Comparison of ENCODE assay signal across 15 mouse cellular contexts in genomic region chr19:47812091-47812490, GRCm38 (mm10). TPM values are rescaled to one million over a fixed set of nuclear protein-coding genes. Genes with fewer than 3 reads are reported as not detected.
"Had no signal": no experiment of that assay in that cellular context is flagged by ENCODE, and none has a peak within 500 bp of the region (broad histone marks: within the 10 kb centered on the region; RNA-seq: fewer than 3 reads in every experiment).

No protein-coding gene starts in this region.

- H3K36me3 ChIP-seq: limb, embryonic 10.5 days; liver, embryonic 15.5 days had no signal

- H3K9ac ChIP-seq: liver, embryonic 15.5 days; lung, embryonic 14.5 days had no signal

- H3K4me2 ChIP-seq: liver, embryonic 11.5 days; liver, embryonic 15.5 days; lung, embryonic 14.5 days; midbrain, embryonic 11.5 days had no signal

- H3K27me3 ChIP-seq: liver, embryonic 15.5 days had no signal

- H3K27ac ChIP-seq: left cerebral cortex, adult 2 months; limb, embryonic 10.5 days; liver, embryonic 15.5 days had no signal

- ATAC-seq: midbrain, embryonic 16.5 days had no signal

- H3K4me3 ChIP-seq: left cerebral cortex, adult 2 months; limb, embryonic 10.5 days; liver, embryonic 15.5 days had no signal

- DNase-seq: kidney, postnatal 14 days; lung, embryonic 14.5 days; lung, postnatal 10 days; lung, postnatal 4 days; right cerebral cortex, postnatal 25 days; thymus, adult 18-20 months; thymus, postnatal 14 days had no signal

- H3K4me1 ChIP-seq: limb, embryonic 10.5 days; liver, embryonic 15.5 days had no signal

- H3K9me3 ChIP-seq: limb, embryonic 10.5 days; liver, embryonic 15.5 days had no signal

RNA-seq across cellular contexts. Expression of gene Gsto2, which starts 53.2 kb away (rescaled TPM):
- total RNA-seq: megakaryocyte, adult 5-6 weeks had no signal
- polyA plus RNA-seq: small intestine, adult 2 months had no signal
